Mouse (Mus musculus) kidney, postnatal 0 days (tissue): ENCODE data around the gene Hist1h1e. TPM values are rescaled to one million over a fixed set of nuclear protein-coding genes. Genes with fewer than 3 reads are reported as not detected.
"Not testable (repeated sequence)": the region's sequence is repeated elsewhere in the genome, so short reads cannot be mapped to it uniquely, and the experiment has no call there.

Experiments
- ATAC-seq: fragments of 200-750 bp; cut with Nextera tagmentation; replicated peaks from 2 replicates; pipeline ENCODE4 v1.8.0; 2017; ENCODE audit warnings: low read depth, moderate number of reproducible peaks, moderate TSS enrichment, moderate library complexity; ENCODE audit not compliant: low FRiP score
- DNase-seq: peaks from one replicate; pipeline ENCODE4 v3.0.0-alpha.2; 2016; ENCODE audit warnings: low spot score
- H3K27ac ChIP-seq: fragments of 300-500 bp; sonication (generic); 2 replicates; pipeline ENCODE4 v1.5.1; 2014; ENCODE audit warnings: mild to moderate bottlenecking
- H3K27me3 ChIP-seq: fragments of 300-500 bp; sonication (generic); 2 replicates; pipeline ENCODE4 v1.6.1; 2014; ENCODE audit warnings: low read length, mixed read lengths; ENCODE audit not compliant: insufficient read depth
- H3K36me3 ChIP-seq: fragments of 300-500 bp; sonication (generic); 2 replicates; pipeline ENCODE4 v1.6.1; 2014; ENCODE audit warnings: low read length, mixed read lengths; ENCODE audit not compliant: insufficient read depth
- H3K4me1 ChIP-seq: fragments of 300-500 bp; sonication (generic); replicated peaks from 2 replicates; pipeline ENCODE4 v1.6.1; 2014; ENCODE audit warnings: antibody characterized with exemption, low read length, mixed read lengths; ENCODE audit not compliant: insufficient read depth
- H3K4me2 ChIP-seq: fragments of 300-500 bp; sonication (generic); 2 replicates; pipeline ENCODE4 v1.6.1; 2014; ENCODE audit warnings: mild to moderate bottlenecking, low read length, moderate library complexity, mixed read lengths
- H3K4me3 ChIP-seq: fragments of 300-500 bp; sonication (generic); replicated peaks from 2 replicates; pipeline ENCODE4 v1.5.1; 2014; ENCODE audit warnings: low read depth, low read length
- H3K9ac ChIP-seq: fragments of 300-500 bp; sonication (generic); 2 replicates; pipeline ENCODE4 v1.6.1; 2014; ENCODE audit warnings: low read depth, low read length
- H3K9me3 ChIP-seq: fragments of 300-500 bp; sonication (generic); replicated peaks from 2 replicates; pipeline ENCODE4 v1.6.1; 2016; ENCODE audit warnings: low read length, inconsistent platforms, mixed read lengths
- CTCF ChIP-seq: IDR thresholded peaks from 2 replicates; pipeline ENCODE4 v1.5.1; 2016; ENCODE audit warnings: antibody characterized with exemption, low read depth, mild to moderate bottlenecking, moderate library complexity
- WGBS: fragments of 180-500 bp; shearing (Covaris S2); extraction: QIAGEN DNeasy Blood & Tissue Kit; methylation state at CpG from one replicate; pipeline ENCODE4 v1.1.7; 2014; 5-methylcytosine and 5-hydroxymethylcytosine counted together
- polyA plus RNA-seq: library from polyadenylated mRNA; unstranded; fragments of >200 nt; fragmentation: Nextera tagmentation; extraction: Ambion mirVana; gene quantifications from 2 replicates; pipeline ENCODE4 v1.2.1, GENCODE M21; 2015

Hist1h1e gene
- polyA plus RNA-seq, 1 experiment from 2014 or later: 14.3 TPM

GRCm38 (mm10) chr13:23576906-23577639 lies 45.3 kb downstream of the Hist1h1e start:
- H3K9ac ChIP-seq: peak overlapping the region; percentile 53; the same call in 1 of the 2 replicates
- 38% methylated on average over 6 of the region's 6 CpGs for WGBS

GRCm38 (mm10) chr13:23576351-23576881 lies 45.9 kb downstream of the Hist1h1e start:
- 10% methylated on average over 7 of the region's 7 CpGs for WGBS
- peak overlapping the region; percentile 59 for H3K4me2 ChIP-seq
- DNase-seq (peak; percentile 40), ATAC-seq (no peak)
- TF ChIP-seq CTCF: no peak
- H3K4me1 ChIP-seq: peaks cover 13% of the 10 kb centered on the region; the same call in 1 of the 2 replicates
- H3K9ac ChIP-seq: peak overlapping the region; percentile 53; the same call in 1 of the 2 replicates
- H3K36me3 ChIP-seq: no peaks in the 10 kb centered on the region
- H3K27me3 ChIP-seq: no peaks in the 10 kb centered on the region
- H3K9me3 ChIP-seq: no peaks in the 10 kb centered on the region
- H3K27ac ChIP-seq: peak overlapping the region; percentile 58; the same call in 1 of the 2 replicates
- H3K4me3 ChIP-seq: peak overlapping the region; percentile 32

More at GRCm38 (mm10) chr13:23576906-23577639, 45.3 kb downstream of the Hist1h1e start:
- no peak for TF ChIP-seq CTCF
- Histone ChIP-seq H3K4me3 (peak overlapping the region; percentile 32), H3K4me2 (peak overlapping the region; percentile 59), H3K27ac (peak overlapping the region; percentile 58; the same call in 1 of the 2 replicates), H3K36me3 (no peaks in the 10 kb centered on the region), H3K9me3 (no peaks in the 10 kb centered on the region), H3K27me3 (no peaks in the 10 kb centered on the region), H3K4me1 (peaks cover 13% of the 10 kb centered on the region; the same call in 1 of the 2 replicates)
- ATAC-seq: no peak
- no peak for DNase-seq

- peak overlapping the region; percentile 32 for H3K4me3 ChIP-seq
- not testable (repeated sequence) for ATAC-seq, H3K36me3 ChIP-seq, DNase-seq, H3K27me3 ChIP-seq, H3K9me3 ChIP-seq
- peak overlapping the region; percentile 53; the same call in 1 of the 2 replicates for H3K9ac ChIP-seq
- H3K27ac ChIP-seq: peak overlapping the region; percentile 75
- peak overlapping the region; percentile 59 for H3K4me2 ChIP-seq
- H3K4me1 ChIP-seq: peaks cover 13% of the 10 kb centered on the region; the same call in 1 of the 2 replicates
- 0% methylated on average over 9 of the region's 40 CpGs for WGBS
These were observed 46.5 kb downstream of the Hist1h1e start for GRCm38 (mm10) chr13:23575864-23576313.

GRCm38 (mm10) chr13:23575271-23575851 lies 47.0 kb downstream of the Hist1h1e start, which contains the start of gene Hist1h3d:
Gene Hist1h3d, plus strand, starts transcription at chr13:23575763.
- no peaks in the 10 kb centered on the region for H3K9me3 ChIP-seq
- DNase-seq (peak; percentile 98), ATAC-seq (peak; percentile 67)
- H3K4me2 ChIP-seq: peak within 1 kb of the TSS; percentile 59
- TF ChIP-seq CTCF: no peak
- H3K4me3 ChIP-seq: peak within 1 kb of the TSS; percentile 32
- no peaks in the 10 kb centered on the region for H3K36me3 ChIP-seq
- H3K9ac ChIP-seq: peak within 1 kb of the TSS; percentile 53; the same call in 1 of the 2 replicates
- H3K4me1 ChIP-seq: peaks cover 13% of the 10 kb centered on the region; the same call in 1 of the 2 replicates
- H3K27ac ChIP-seq: peak within 1 kb of the TSS; percentile 84
- WGBS: 0% methylated on average over 18 of the region's 18 CpGs
- no peaks in the 10 kb centered on the region for H3K27me3 ChIP-seq

GRCm38 (mm10) chr13:23574546-23575170 lies 47.7 kb downstream of the Hist1h1e start:
- peak overlapping the region; percentile 59 for H3K4me2 ChIP-seq
- not testable (repeated sequence) for H3K27me3 ChIP-seq, H3K9ac ChIP-seq, H3K36me3 ChIP-seq, ATAC-seq, H3K9me3 ChIP-seq
- peak; percentile 33 for DNase-seq
- H3K4me3 ChIP-seq: peak overlapping the region; percentile 48; the same call in 1 of the 2 replicates
- WGBS: under 1% methylated on average over 6 of the region's 39 CpGs
- H3K4me1 ChIP-seq: peaks cover 13% of the 10 kb centered on the region; the same call in 1 of the 2 replicates
- peak overlapping the region; percentile 86 for H3K27ac ChIP-seq

GRCm38 (mm10) chr13:23573898-23574524 lies 48.3 kb downstream of the Hist1h1e start, which contains the start of the genes Hist1h2bf and Hist1h2ad:
Gene Hist1h2bf, minus strand, starts transcription at chr13:23574196.
Gene Hist1h2ad, plus strand, starts transcription at chr13:23574381.
- Histone ChIP-seq H3K27ac (peak within 1 kb of the TSS; percentile 86), H3K4me1 (peaks cover 13% of the 10 kb centered on the region; the same call in 1 of the 2 replicates), H3K9ac (peak within 1 kb of the TSS; percentile 51; the same call in 1 of the 2 replicates), H3K4me2 (peak within 1 kb of the TSS; percentile 64), H3K4me3 (peak within 1 kb of the TSS; percentile 48)
- WGBS: under 1% methylated on average over 30 of the region's 42 CpGs
- not testable (repeated sequence) for H3K27me3 ChIP-seq, H3K36me3 ChIP-seq, H3K9me3 ChIP-seq
- DNase-seq: peak; percentile 100
- peak; percentile 92 for ATAC-seq

- H3K36me3 ChIP-seq, ATAC-seq, H3K9me3 ChIP-seq, H3K27me3 ChIP-seq, DNase-seq: not testable (repeated sequence)
- Histone ChIP-seq H3K27ac (peak overlapping the region; percentile 86), H3K4me3 (peak overlapping the region; percentile 48), H3K4me1 (peaks cover 13% of the 10 kb centered on the region; the same call in 1 of the 2 replicates), H3K9ac (peak overlapping the region; percentile 47; the same call in 1 of the 2 replicates), H3K4me2 (peak overlapping the region; percentile 64)
- 4% methylated on average over 18 of the region's 20 CpGs for WGBS
These were observed 49.1 kb downstream of the Hist1h1e start for GRCm38 (mm10) chr13:23573034-23573897.
